Mouse (Mus musculus): ENCODE measurements around the gene Gpc2.

GRCm38 (mm10) chr5:138241511-138241910 lies 38.3 kb downstream of the Gpc2 start:
- TF ChIP-seq CTCF (IDR thresholded peaks at IDR 0.05) (no peak), POLR2A (IDR thresholded peaks at IDR 0.05; ENCODE audit: insufficient read depth, low read depth, low read length) (no peak)
